Mouse (Mus musculus) CD8-positive naive resting alpha-beta T cell, adult 57 days (primary cell): ENCODE results near the gene Gm3633. TPM values are rescaled to one million over a fixed set of nuclear protein-coding genes. Genes with fewer than 3 reads are reported as not detected.

Experiments
- total RNA-seq: library from RNA; stranded (reverse); gene quantifications from one replicate; pipeline ENCODE4 v1.2.4, GENCODE M21; 2023

Gene Gm3633
- not detected for total RNA-seq

GRCm38 (mm10) chr14:42641817-42642216, at the start of gene Gm3633:
Gene Gm3633, minus strand, starts transcription at chr14:42641917.

GRCm38 (mm10) chr14:42655638-42656037, 13.9 kb upstream of the Gm3633 start, which contains the start of gene Gm10378:
Gene Gm10378, plus strand, starts transcription at chr14:42655938.

GRCm38 (mm10) chr14:42599782-42600181, 41.9 kb downstream of the Gm3633 start, which contains the start of gene Gm17124:
Gene Gm17124, minus strand, starts transcription at chr14:42599882.

Other genes with a start within 250 kb of the Gm3633 start
- not detected for gene Gm8005, start 202.2 kb downstream of the Gm3633 start, total RNA-seq
- gene Gm8011, start 178.0 kb downstream of the Gm3633 start, total RNA-seq = not detected
- not detected for gene Gm8020, start 139.6 kb downstream of the Gm3633 start, total RNA-seq
- gene Gm8024, start 117.6 kb downstream of the Gm3633 start, total RNA-seq = not detected
- gene Gm17124, start 42.0 kb downstream of the Gm3633 start, total RNA-seq = not detected
- gene Gm10378, start 14.0 kb upstream of the Gm3633 start, total RNA-seq = not detected
- gene Gm3015, start 126.9 kb upstream of the Gm3633 start, total RNA-seq = not detected
- gene Gm10377, start 156.1 kb upstream of the Gm3633 start, total RNA-seq = not detected
- not detected for gene Gm21977, start 211.6 kb upstream of the Gm3633 start, total RNA-seq